Mouse (Mus musculus) left cerebral cortex, postnatal 4 days (tissue): ENCODE results near the gene Zbtb24. TPM values are rescaled to one million over a fixed set of nuclear protein-coding genes. Genes with fewer than 3 reads are reported as not detected.
A peak's percentile ranks its signal among the peaks of the same experiment; 100 is the strongest.
"Not testable (repeated sequence)": the region's sequence is repeated elsewhere in the genome, so short reads cannot be mapped to it uniquely, and the experiment has no call there.

Experiments used
- DNase-seq: peaks from one replicate; pipeline ENCODE4 v3.0.0-alpha.2; 2022
- intact Hi-C: fragments of 180-260 bp; cut with DNase I; formaldehyde crosslinking; loops from one replicate; pipeline ENCODE4 v1.15.1; 2025
- total RNA-seq, 2 experiments: library from RNA; stranded (reverse); gene quantifications; 2 replicates each; pipeline ENCODE4 v1.2.3; 2021

The Zbtb24 gene
- total RNA-seq: 10 to 100 TPM; 19.2 to 20.5 TPM

GRCm38 (mm10) chr10:41450137-41450670 is at the start of gene Zbtb24:
Zbtb24 (plus strand) TSS chr10:41450383.
- DNase-seq: peak; percentile 95
- intact Hi-C loops: no loop called here

DNA sequence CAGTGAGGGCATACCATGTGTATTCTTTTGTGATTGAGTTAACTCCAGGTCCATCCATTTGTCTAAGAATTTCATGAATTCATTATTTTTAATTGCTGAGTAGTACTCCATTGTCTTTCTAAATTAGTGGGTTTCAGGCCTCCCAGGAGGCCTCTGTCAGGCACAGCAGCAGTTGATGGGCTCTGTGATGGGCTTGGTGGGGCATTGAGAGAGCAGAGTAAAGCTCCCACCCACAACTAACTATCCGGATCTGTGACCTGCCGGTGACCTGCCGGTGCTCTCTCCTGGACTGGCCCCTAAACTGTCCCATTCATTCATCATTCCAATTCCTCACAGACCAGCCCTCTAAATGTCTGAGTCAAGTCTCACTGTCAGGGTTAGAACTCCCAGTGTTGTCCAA is 49.1 kb upstream of the Zbtb24 start:
- DNase-seq: no peak
- intact Hi-C loops: loop anchor here (10.0 kb wide), 2 partner anchors 96 to 396 kb away; partner anchors contain the start of genes Ak9 and Fig4

DNA sequence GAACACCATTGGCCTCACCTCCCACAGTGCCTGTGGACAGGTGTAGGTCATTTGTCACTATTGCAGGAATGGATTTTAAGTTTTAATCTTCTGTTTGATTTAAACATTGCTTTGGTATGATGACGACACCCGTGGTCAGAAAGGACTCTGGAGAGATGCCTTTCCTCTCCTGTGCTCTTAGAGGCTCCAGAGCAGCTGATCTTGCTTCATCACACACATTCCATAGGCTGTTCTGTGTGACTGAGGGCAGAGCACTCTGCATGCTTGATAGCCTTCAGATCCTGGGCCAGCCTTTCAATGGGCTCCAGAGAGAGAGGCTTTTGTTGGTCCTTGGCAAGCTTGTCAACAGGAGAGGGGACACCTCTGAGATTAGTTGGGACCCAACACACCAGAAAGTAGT is 46.8 kb upstream of the Zbtb24 start:
- no peak for DNase-seq
- intact Hi-C loops: loop anchor here (10.0 kb wide), 2 partner anchors 99 to 399 kb away; partner anchors contain the start of genes Ak9 and Fig4

DNA sequence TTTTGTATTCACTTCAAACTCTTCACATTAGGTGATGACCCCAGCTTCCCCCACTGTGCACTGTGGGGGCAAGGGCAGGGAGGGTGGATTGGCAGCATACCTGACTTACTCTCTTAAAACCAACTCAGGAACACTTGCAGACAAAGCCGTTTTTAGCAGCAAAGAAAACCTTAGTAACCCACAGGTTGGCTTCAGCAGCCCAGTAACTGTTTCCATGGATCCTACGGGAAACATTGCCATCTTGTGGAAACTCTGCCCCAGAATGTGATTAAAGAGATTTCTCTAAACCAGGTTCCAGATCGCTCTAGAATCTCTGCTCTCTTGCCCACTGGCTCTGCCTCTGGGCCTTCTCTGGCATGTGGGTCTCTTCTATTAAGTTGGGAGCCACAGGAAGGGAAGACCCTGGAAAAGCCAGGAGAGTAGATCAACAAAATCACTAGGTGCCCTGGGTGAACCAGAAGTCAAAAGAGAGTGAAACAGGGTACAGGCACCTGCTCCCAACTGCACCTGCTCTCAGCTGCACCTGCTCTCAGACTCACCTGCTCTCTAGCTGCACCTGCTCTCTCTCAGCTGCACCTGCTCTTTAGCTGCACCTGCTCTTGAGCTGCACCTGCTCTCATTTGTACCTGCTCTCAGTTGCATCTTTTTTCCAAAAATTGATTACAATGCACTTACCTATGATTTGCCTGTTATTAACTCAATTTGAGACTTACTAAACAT is 46.1 kb upstream of the Zbtb24 start:
- no peak for DNase-seq
- intact Hi-C loops: loop anchor here (10.0 kb wide), 2 partner anchors 99 to 399 kb away; partner anchors contain the start of genes Ak9 and Fig4

- DNase-seq, intact Hi-C loops: not testable (repeated sequence)
These were observed 40.0 kb upstream of the Zbtb24 start for GRCm38 (mm10) chr10:41410176-41410575.

DNA sequence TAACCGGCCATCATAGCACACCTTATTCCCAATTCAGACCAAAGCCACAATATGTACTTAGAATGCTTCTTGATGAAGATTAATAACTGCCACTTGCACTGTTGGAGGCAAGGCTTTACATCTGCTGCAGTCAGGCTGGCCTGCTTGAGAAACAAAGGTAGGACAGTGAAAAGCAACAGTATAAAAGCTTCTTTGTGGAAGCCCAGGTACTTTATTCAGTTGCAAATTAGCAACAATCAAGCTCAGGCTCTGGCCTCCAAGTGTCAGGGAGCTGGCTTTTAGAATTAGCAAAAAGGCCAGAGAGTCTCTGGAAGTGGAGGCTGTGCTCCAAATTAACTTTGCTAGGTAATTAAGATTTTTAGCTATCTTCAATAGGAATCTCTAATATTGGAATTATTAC is 39.4 kb upstream of the Zbtb24 start:
- DNase-seq, intact Hi-C loops: not testable (repeated sequence)

DNA sequence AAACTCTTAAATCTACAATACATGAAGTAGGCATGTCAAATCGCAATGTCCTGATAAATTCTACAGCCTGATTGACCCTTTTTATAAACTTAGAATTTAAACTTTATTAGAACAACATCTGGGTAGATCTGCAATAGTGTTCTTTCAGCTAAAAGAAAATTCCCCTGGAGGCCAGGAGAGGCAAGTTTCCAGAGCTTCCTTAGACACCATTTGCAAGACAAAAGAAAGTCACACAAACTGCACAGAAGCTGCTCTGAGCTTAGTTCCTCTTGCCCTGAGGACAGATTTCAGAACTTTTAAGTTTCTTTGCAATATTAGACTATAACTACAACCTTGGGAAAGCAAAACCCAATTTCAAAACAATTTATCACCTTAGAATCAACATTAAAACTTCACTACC is 36.7 kb upstream of the Zbtb24 start:
- DNase-seq, intact Hi-C loops: not testable (repeated sequence)

DNA sequence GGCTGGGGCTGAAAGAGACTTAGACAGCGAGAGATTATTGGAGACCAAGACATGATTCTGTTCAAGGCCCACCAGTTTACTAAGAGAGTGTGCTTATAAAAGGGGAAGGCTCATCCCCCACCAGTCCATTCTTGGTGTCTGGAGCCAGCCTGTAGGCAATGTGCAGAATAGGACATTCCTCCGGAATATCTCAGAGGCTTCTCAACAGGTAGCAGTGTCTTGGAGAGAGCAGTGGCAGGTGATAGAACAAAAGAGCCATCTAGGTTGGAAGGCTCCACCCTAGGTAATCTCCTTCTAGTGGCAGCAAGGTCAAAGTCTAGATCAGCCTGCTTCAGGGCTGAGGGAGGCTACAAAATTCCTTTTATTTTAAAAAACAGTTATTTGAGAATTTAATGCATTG is 34.8 kb upstream of the Zbtb24 start:
- intact Hi-C loops, DNase-seq: not testable (repeated sequence)

DNA sequence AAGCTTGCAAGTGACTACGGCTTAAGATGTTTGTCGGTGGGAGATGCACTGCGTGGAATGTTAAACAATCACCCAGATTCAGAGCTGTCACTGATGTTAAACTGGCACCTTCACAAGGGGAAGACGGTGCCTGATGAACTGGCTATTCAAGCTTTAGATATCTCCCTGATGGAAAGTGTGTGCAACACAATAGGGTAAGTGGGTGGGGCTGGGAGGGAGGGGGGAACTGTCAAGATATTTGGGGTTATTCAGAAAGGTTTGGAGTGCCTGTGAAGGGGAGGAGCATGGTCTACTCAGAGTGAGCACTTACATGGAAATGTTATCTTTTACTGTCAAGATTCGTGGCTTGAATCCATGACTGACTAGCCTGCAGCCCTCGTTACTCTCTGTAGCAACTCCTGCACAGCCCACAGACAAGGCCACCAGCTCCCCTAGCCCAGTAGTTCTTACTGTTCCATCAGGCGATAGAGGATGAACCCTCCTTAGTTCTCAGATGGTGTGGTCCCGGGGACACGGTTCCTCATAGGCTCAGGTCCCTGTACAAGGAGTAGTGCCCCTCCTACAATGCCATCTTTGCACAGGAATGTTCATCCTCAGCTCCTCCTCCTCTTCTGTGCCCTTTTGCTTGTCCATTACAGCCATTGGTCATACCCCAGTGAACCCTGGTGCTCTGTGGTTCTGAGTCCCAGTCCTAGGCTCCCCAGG is 29.5 kb upstream of the Zbtb24 start:
- intact Hi-C loops: no loop called here
- no peak for DNase-seq

DNA sequence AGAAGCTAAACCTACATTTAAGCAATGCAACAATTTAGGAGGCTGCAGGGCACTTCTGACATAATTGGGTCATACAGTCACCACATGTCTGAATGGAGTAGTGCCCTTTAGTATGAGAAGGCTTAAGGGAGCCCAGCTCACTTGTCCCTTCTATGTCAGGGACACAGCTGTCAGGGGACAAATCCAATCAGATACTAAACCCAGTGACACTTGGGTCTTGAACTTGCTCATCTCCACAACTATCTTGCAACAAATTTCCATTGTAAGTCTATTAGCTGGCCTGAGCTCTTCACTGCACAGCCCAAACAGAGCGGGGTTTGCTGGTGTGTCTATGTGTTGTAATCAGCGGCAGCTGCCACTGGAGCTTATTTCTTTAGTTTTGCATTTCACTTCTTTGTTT is 26.5 kb upstream of the Zbtb24 start:
- DNase-seq: no peak
- intact Hi-C loops: no loop called here

- intact Hi-C loops: no loop called here
- no peak for DNase-seq
These were observed 23.8 kb upstream of the Zbtb24 start for GRCm38 (mm10) chr10:41426368-41426767.

- DNase-seq: peak; percentile 51
These were observed 15.6 kb upstream of the Zbtb24 start for GRCm38 (mm10) chr10:41434624-41435023.

DNA sequence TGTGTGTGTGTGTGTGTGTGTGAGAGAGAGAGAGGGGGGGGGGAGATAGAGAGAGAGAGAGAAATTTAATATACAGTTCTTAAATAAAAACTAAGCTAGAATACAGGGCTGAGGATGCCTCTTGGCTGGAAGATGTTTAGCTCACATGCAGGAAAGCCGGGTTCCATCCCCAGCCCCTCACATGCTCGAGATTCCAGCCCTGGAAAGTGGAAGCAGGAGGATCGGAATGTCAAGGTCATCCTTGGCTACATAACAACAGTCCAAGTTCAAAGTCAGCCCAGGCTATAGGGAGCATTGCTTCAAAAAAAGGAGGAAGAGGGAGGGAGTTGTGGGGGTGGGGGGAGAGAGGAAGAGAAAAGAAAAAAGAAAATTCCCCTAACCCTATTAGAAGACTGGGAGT is 15.0 kb upstream of the Zbtb24 start:
- intact Hi-C loops: no loop called here
- no peak for DNase-seq

More at GRCm38 (mm10) chr10:41434624-41435023, 15.6 kb upstream of the Zbtb24 start:
- intact Hi-C loops: no loop called here

- intact Hi-C loops: no loop called here
- no peak for DNase-seq
These were observed 2.0 kb upstream of the Zbtb24 start for GRCm38 (mm10) chr10:41448216-41448615.

DNA sequence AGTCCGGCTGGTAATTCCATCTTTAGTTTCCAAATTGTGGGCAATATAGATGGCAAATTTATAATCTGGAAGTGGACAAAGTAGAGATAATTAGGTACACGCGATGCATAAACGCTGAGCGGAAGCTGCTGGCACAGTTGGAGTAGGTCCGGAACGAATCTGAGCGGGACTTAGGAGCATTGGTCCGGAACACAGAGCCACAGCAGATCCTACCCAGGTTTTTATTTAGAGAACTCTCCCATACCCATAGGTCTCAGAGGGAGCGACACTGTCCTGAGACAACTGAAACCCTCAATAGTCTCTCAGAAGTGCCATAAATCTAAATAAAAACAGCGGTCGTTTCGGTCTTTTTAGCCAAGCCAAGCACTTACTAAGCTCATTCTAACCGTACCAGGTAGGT is 499 bp upstream of the Zbtb24 start:
- intact Hi-C loops: no loop called here
- DNase-seq: peak; percentile 21

- intact Hi-C loops: no loop called here
- no peak for DNase-seq
These were observed 768 bp downstream of the Zbtb24 start for GRCm38 (mm10) chr10:41450780-41451522.

DNA sequence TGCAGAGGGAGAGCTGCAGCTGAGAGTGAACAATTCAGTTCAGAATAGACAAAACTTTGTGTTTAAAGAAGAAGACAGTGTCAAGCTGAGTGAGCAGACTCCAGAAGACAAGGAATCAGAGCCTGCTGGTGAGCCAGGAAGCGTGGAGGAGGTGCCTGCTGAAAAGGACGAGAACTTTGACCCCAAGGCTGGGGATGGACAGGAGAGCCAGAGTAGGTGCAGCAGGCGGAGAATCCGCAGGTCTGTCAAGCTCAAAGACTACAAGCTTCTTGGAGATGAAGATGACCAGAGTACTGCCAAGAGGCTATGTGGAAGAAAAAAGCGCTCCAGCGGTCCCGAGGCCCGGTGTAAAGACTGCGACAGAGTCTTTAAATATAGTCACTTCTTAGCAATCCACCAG is 1.5 kb downstream of the Zbtb24 start:
- intact Hi-C loops: no loop called here

DNA sequence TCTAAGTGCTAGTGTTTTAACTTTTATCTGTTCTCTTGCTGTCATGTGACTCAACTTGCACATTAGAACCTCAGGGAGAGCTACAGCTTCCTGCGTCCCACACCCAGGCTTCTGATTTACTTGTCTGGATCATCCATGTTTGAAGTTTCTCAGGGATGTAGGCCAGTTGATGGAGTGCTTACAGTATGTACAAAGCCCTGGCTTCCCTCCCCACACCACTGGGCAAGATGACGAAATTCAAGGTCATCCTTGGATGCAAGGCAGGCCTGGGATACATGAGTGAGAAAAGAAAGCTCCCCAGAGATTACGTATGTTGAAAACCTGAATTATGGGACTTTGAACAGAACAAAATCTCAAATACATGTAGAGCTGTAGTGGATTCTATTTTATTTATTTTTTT is 2.6 kb downstream of the Zbtb24 start:
- intact Hi-C loops: no loop called here
- DNase-seq: no peak

More for the DNA sequence above, 1.5 kb downstream of the Zbtb24 start:
- no peak for DNase-seq

DNA sequence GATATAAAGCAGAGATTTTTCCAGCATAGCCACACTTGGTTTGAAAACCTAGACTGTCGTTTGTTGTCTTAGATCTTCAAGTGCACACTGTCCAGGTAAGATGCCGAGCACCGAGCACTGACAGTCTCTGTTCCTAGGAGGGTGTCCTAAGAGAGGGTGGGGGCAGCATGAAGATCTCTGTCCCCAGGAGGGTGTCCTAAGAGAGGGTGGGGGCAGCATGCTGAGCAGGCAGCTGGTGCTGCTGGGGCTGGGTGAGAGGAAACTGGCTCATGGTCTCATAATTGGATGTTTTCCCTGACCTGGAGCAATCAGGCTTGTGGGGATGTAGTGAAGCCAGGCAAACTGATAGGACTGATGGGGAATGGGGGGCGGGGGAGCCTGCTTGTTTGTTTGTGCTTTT is 9.8 kb downstream of the Zbtb24 start:
- no peak for DNase-seq
- intact Hi-C loops: no loop called here

GRCm38 (mm10) chr10:41460501-41460900 is 10.3 kb downstream of the Zbtb24 start:
- intact Hi-C loops: no loop called here
- DNase-seq: no peak
